Mouse (Mus musculus) kidney, postnatal 25 days (tissue): ENCODE measurements at regions not wholly inside any gene's neighbourhood (a gene's known extent, or its start where the extent isn't known, plus 50 kb on each side); places are given as distances from the start of the nearest gene placed in this dataset.

ENCODE experiments used
- DNase-seq, 2 experiments: peaks; one replicate each; pipeline ENCODE4 v3.0.0; 2021; ENCODE audit warnings: mixed read lengths in 2 of 2

GRCm38 (mm10) chr7:143951172-143951571 lies 50.6 kb upstream of the Shank2 start:
- DNase-seq = peak; percentile 84 to 87
